Mouse (Mus musculus): ENCODE measurements around the gene Irf3. TPM values are rescaled to one million over a fixed set of nuclear protein-coding genes. Genes with fewer than 3 reads are reported as not detected.

The Irf3 gene
- polyA plus RNA-seq, 1 experiment from 2014 or later = 73.6 TPM

DNA sequence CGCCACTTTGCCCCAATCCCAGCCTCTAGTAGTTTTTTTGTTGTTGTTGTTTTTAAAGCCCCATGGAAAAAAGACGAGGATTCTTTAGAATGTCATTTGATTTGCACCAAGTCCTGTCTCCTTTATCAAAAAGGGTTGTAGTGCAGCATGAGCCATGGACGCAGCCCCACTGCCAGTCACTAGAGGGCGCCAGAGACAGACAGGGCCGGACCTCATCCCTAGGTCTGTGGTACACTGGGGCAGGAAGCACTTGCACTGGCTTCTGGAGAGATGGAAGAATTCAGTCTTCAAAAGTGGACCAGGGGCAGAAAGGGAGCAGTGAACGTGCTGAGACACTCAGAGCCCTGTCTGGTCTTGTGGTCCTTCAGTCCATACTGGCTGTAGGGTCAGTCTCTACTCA is 14.4 kb upstream of the Irf3 start:
- H3K9ac ChIP-seq (ENCODE audit: low read depth, low read length) = no peak overlapping the region
- no peaks in the 10 kb centered on the region for H3K27me3 ChIP-seq (ENCODE audit: insufficient read depth, low read length)
- no peaks in the 10 kb centered on the region for H3K9me3 ChIP-seq (replicated peaks; ENCODE audit: low read length)
- ATAC-seq (replicated peaks; ENCODE audit: low FRiP score, low read depth) (no peak), DNase-seq (ENCODE audit: low spot score) (peak; percentile 86)
- no peak overlapping the region for H3K4me3 ChIP-seq (replicated peaks; ENCODE audit: low read depth, low read length)
- WGBS = 29% methylated on average over 6 of the region's 6 CpGs
- H3K4me1 ChIP-seq (replicated peaks; ENCODE audit: insufficient read depth, low read length) = peaks cover 15% of the 10 kb centered on the region; the same call in 1 of the 2 replicates
- peak; percentile 91 for TF ChIP-seq CTCF (IDR thresholded peaks at IDR 0.05; ENCODE audit: low read depth)
- H3K27ac ChIP-seq = no peak overlapping the region
- no peak overlapping the region for H3K4me2 ChIP-seq (ENCODE audit: low read length)
- H3K36me3 ChIP-seq (ENCODE audit: insufficient read depth, low read length) = peaks cover 41% of the 10 kb centered on the region

DNA sequence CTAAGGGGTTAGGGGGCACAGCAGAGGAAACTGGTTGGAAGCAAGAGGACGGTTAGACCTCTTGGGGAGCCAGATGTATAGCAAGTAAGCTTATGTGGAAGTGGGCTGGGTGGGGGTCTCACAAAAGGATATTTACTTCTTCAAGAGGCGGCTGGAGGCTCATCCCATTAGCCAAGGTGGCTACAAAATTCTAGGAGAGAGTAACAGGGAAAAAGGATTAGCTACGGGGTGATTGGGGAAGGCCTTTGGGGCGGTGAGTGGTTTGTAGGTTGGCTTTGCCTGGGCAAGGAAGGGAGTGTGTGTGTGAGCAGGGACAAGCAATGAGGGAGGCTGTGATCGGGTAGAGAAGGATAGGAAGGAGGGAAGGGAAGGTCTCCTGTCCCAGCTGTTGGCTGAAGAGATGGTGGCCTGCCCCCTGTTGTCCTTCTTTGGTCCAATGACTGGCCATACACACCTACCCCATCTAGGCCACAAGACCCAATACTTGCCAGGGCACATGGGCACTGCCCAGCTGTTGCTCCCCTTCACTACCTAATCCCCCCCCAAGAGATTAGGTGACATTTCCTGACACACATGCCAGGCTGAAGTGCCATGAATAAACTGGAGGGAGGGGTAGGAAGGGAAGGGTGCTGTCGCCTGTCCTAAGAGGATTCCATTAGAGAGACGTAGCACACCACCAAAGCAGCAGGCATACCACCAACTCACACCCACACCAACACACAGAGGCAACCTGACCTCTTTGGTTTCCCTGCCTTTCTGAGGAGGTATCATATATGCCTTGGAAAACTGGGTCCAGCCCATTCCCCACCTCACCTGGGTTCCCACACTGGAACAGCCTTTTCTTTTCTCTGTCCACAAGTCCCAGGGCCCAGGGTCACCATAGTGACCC is 13.3 kb upstream of the Irf3 start:
- Histone ChIP-seq H3K4me2 (ENCODE audit: low read length) (peak overlapping the region; percentile 86), H3K9ac (ENCODE audit: low read depth, low read length) (0 out of 2 replicates have a peak overlapping the region, but pooled peaks have one; percentile 18)
- 64% methylated on average over 7 of the region's 7 CpGs for whole genome bisulfite sequencing

DNA sequence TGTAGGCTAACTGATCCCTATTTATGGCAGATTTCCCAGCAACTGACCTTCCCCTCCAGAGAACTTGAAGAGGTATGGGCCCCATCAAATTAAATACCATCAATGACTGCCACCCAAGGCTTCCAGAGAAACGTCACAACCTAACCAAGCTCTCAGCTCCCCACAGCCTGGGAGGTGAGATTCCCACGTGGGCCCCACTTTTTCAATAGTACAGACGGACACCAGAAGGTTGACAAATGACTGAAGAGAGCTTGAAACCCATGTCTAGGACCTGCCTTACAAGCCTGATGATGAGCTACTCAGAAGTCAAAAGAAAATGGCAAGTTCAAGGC is 12.6 kb upstream of the Irf3 start:
- ATAC-seq (replicated peaks; ENCODE audit: low FRiP score, low read depth) (no peak), DNase-seq (ENCODE audit: low spot score) (no peak)
- 0 out of 2 replicates have a peak overlapping the region, but pooled peaks have one; percentile 97 for H3K4me3 ChIP-seq (replicated peaks; ENCODE audit: low read depth, low read length)
- H3K4me2 ChIP-seq (ENCODE audit: low read length) = peak overlapping the region; percentile 86
- H3K27me3 ChIP-seq (ENCODE audit: insufficient read depth, low read length) = no peaks in the 10 kb centered on the region
- WGBS = 33% methylated on average over 3 of the region's 3 CpGs
- peaks cover 23% of the 10 kb centered on the region for H3K36me3 ChIP-seq (ENCODE audit: insufficient read depth, low read length)
- no peak for TF ChIP-seq CTCF (IDR thresholded peaks at IDR 0.05; ENCODE audit: low read depth)
- peaks cover 19% of the 10 kb centered on the region; the same call in 1 of the 2 replicates for H3K4me1 ChIP-seq (replicated peaks; ENCODE audit: insufficient read depth, low read length)
- H3K9me3 ChIP-seq (replicated peaks; ENCODE audit: low read length) = no peaks in the 10 kb centered on the region
- no peak overlapping the region for H3K9ac ChIP-seq (ENCODE audit: low read depth, low read length)
- H3K27ac ChIP-seq = 0 out of 2 replicates have a peak overlapping the region, but pooled peaks have one; percentile 96

More for the DNA sequence above, 13.3 kb upstream of the Irf3 start:
- H3K4me3 ChIP-seq (replicated peaks; ENCODE audit: low read depth, low read length) = no peak overlapping the region
- DNase-seq (ENCODE audit: low spot score) (no peak), ATAC-seq (replicated peaks; ENCODE audit: low FRiP score, low read depth) (no peak)
- TF ChIP-seq CTCF (IDR thresholded peaks at IDR 0.05; ENCODE audit: low read depth) = no peak; the same call in 1 of the 2 replicates
- H3K9me3 ChIP-seq (replicated peaks; ENCODE audit: low read length) = no peaks in the 10 kb centered on the region
- no peak overlapping the region for H3K27ac ChIP-seq
- no peaks in the 10 kb centered on the region for H3K27me3 ChIP-seq (ENCODE audit: insufficient read depth, low read length)
- peaks cover 19% of the 10 kb centered on the region; the same call in 1 of the 2 replicates for H3K4me1 ChIP-seq (replicated peaks; ENCODE audit: insufficient read depth, low read length)
- H3K36me3 ChIP-seq (ENCODE audit: insufficient read depth, low read length) = peaks cover 29% of the 10 kb centered on the region

GRCm38 (mm10) chr7:44985595-44986191 is 11.8 kb upstream of the Irf3 start:
- WGBS = under 1% methylated on average over 45 of the region's 45 CpGs
- peaks cover 14% of the 10 kb centered on the region for H3K36me3 ChIP-seq (ENCODE audit: insufficient read depth, low read length)

DNA sequence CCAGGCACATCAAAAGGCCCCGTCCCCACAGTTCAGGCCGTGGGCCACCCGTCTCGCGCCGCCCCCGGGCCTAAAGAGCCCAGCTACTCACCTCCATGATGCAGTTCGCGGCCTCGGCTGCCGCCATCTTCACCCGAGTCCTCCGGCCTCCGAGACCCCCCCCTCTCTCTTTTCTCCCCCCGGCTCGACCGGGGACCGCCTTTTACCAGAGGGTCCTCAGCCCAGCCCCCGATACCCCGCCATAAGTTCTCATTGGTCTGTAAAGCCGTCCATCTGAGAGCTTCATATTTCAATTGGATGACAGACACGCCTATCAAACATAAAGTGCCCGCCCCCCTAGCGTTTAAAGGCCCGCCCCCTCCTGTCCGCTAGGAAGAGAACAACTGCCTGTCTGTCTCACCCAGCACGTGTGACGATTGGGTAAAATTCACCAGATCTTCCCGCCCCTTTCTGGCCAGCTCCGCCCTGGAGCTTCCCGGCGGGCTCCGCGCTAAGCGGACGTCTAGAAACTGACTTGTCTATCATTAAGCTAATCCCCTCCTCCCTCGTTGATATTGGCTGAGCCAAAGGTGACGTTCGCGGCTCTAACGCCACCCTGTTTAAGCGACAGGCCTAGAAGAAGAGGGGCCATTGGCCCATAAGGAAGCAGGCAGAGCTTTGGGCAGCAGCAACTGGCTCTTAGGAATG is 11.1 kb upstream of the Irf3 start, which contains the start of gene Prmt1:
TSS of gene Prmt1 (minus strand) at position 377 of the 687 bp plus-strand sequence.
- DNase-seq (ENCODE audit: low spot score) (peak; percentile 100), ATAC-seq (replicated peaks; ENCODE audit: low FRiP score, low read depth) (peak; percentile 95)
- Histone ChIP-seq H3K27me3 (ENCODE audit: insufficient read depth, low read length) (no peaks in the 10 kb centered on the region), H3K4me1 (replicated peaks; ENCODE audit: insufficient read depth, low read length) (peaks cover 19% of the 10 kb centered on the region; the same call in 1 of the 2 replicates), H3K36me3 (ENCODE audit: insufficient read depth, low read length) (peaks cover 10% of the 10 kb centered on the region; the same call in 1 of the 2 replicates), H3K4me2 (ENCODE audit: low read length) (peak within 1 kb of the TSS; percentile 86), H3K9me3 (replicated peaks; ENCODE audit: low read length) (no peaks in the 10 kb centered on the region), H3K4me3 (replicated peaks; ENCODE audit: low read depth, low read length) (peak within 1 kb of the TSS; percentile 97), H3K27ac (peak within 1 kb of the TSS; percentile 96), H3K9ac (ENCODE audit: low read depth, low read length) (peak within 1 kb of the TSS; percentile 97)
- WGBS = under 1% methylated on average over 42 of the region's 42 CpGs
- no peak for TF ChIP-seq CTCF (IDR thresholded peaks at IDR 0.05; ENCODE audit: low read depth)

More at GRCm38 (mm10) chr7:44985595-44986191, 11.8 kb upstream of the Irf3 start:
- Histone ChIP-seq H3K27me3 (ENCODE audit: insufficient read depth, low read length) (no peaks in the 10 kb centered on the region), H3K27ac (peak overlapping the region; percentile 96), H3K9me3 (replicated peaks; ENCODE audit: low read length) (no peaks in the 10 kb centered on the region), H3K4me1 (replicated peaks; ENCODE audit: insufficient read depth, low read length) (peaks cover 19% of the 10 kb centered on the region; the same call in 1 of the 2 replicates), H3K4me2 (ENCODE audit: low read length) (peak overlapping the region; percentile 86), H3K4me3 (replicated peaks; ENCODE audit: low read depth, low read length) (peak overlapping the region; percentile 97), H3K9ac (ENCODE audit: low read depth, low read length) (peak overlapping the region; percentile 97)
- DNase-seq (ENCODE audit: low spot score) (peak; percentile 88), ATAC-seq (replicated peaks; ENCODE audit: low FRiP score, low read depth) (peak; percentile 4)
- peak; percentile 61 for TF ChIP-seq CTCF (IDR thresholded peaks at IDR 0.05; ENCODE audit: low read depth)

All from kidney, postnatal 0 days (tissue).